Mouse (Mus musculus) neural tube, embryonic 13.5 days (tissue): Measurements from ENCODE around the gene Tmem235. TPM values are rescaled to one million over a fixed set of nuclear protein-coding genes. Genes with fewer than 3 reads are reported as not detected.

Experiments
- ATAC-seq: fragments of 200-750 bp; cut with Nextera tagmentation; 2 replicates; pipeline ENCODE4 v1.8.0; 2017; ENCODE audit warnings: low read depth, mild to moderate bottlenecking, moderate TSS enrichment, moderate library complexity
- H3K27ac ChIP-seq: fragments of 300-500 bp; sonication (generic); replicated peaks from 2 replicates; pipeline ENCODE4 v1.5.1; 2015; ENCODE audit warnings: moderate library complexity, mild to moderate bottlenecking, inconsistent platforms
- H3K27me3 ChIP-seq: fragments of 300-500 bp; sonication (generic); 2 replicates; pipeline ENCODE4 v1.6.1; 2015; ENCODE audit warnings: mild to moderate bottlenecking, inconsistent platforms
- H3K36me3 ChIP-seq: fragments of 300-500 bp; sonication (generic); 2 replicates; pipeline ENCODE4 v1.6.1; 2015; ENCODE audit warnings: mild to moderate bottlenecking, inconsistent platforms
- H3K4me1 ChIP-seq: fragments of 300-500 bp; sonication (generic); replicated peaks from 2 replicates; pipeline ENCODE4 v1.6.1; 2015; ENCODE audit warnings: inconsistent platforms
- H3K4me2 ChIP-seq: fragments of 300-500 bp; sonication (generic); 2 replicates; pipeline ENCODE4 v1.6.1; 2015; ENCODE audit warnings: inconsistent platforms, mild to moderate bottlenecking, moderate library complexity
- H3K4me3 ChIP-seq: fragments of 300-500 bp; sonication (generic); 2 replicates; pipeline ENCODE4 v1.5.1; 2015; ENCODE audit warnings: mild to moderate bottlenecking, inconsistent platforms
- H3K9ac ChIP-seq: fragments of 300-500 bp; sonication (generic); 2 replicates; pipeline ENCODE4 v1.6.1; 2015; ENCODE audit warnings: moderate library complexity, mild to moderate bottlenecking, inconsistent platforms
- H3K9me3 ChIP-seq: fragments of 300-500 bp; sonication (generic); 2 replicates; pipeline ENCODE4 v1.6.1; 2016; ENCODE audit warnings: inconsistent platforms
- WGBS: fragments of 180-500 bp; shearing (Covaris S2); methylation state at CpG from one replicate; pipeline ENCODE4 v1.1.7; 2015; 5-methylcytosine and 5-hydroxymethylcytosine counted together
- polyA plus RNA-seq: library from polyadenylated mRNA; unstranded; fragments of >200 nt; fragmentation: Nextera tagmentation; extraction: Ambion mirVana; gene quantifications from 2 replicates; pipeline ENCODE4 v1.2.1, GENCODE M21; 2015

Gene Tmem235
- polyA plus RNA-seq, 1 experiment from 2014 or later: not detected

DNA sequence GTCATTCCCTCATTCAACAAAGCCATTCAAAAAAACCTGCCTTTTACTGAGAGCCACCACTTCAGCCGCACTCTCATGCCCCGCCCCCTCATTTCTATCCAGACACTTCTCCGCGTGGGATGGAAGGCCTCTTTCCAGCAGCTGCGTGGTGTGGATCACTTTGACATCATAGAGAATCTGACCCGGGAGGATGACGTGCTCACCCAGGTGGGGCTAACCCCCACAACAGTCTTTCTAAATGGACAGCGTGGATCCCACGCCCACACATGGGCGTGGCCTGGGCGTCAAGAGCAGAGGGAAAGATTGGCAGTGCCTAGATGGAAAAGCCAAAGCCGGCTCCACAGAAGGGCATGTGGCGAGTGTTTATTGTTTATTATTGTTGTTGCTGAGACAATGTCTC, 24.2 kb upstream of the Tmem235 start:
- peaks cover 12% of the 10 kb centered on the region for H3K4me1 ChIP-seq
- 28% methylated on average over 13 of the region's 13 CpGs for WGBS
- H3K27ac ChIP-seq: no peak overlapping the region
- H3K4me2 ChIP-seq: peak overlapping the region; percentile 45
- H3K4me3 ChIP-seq: no peak overlapping the region; the same call in 1 of the 2 replicates
- H3K9me3 ChIP-seq: no peaks in the 10 kb centered on the region
- H3K27me3 ChIP-seq: no peaks in the 10 kb centered on the region
- no peak overlapping the region for H3K9ac ChIP-seq
- ATAC-seq: no peak
- no peaks in the 10 kb centered on the region for H3K36me3 ChIP-seq

DNA sequence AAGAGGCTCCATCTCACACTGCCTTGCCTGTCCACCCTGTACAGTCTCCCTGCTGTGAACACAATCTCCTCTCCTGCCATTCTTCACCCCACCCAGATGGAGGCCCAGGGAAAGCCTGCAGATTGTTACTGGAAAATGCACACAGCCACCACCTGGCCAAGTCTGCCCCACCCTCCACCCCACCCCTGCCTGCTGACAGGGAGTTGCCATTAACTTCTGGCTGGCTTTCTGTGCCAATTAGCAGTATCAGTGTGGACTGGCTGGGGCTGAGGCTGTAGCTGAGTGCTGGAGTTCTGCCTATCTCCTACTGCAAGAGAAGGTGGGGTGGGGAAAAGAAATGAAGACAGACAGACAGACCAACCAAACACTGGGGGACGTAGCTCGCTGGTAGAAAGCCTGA, 22.0 kb upstream of the Tmem235 start:
- Histone ChIP-seq H3K36me3 (no peaks in the 10 kb centered on the region), H3K9me3 (no peaks in the 10 kb centered on the region), H3K4me1 (0 out of 2 replicates have a peak, but pooled peaks cover 4% of the 10 kb centered on the region), H3K27me3 (no peaks in the 10 kb centered on the region), H3K4me2 (no peak overlapping the region), H3K9ac (no peak overlapping the region), H3K27ac (no peak overlapping the region), H3K4me3 (no peak overlapping the region)
- 77% methylated on average over 2 of the region's 2 CpGs for WGBS
- ATAC-seq: no peak

GRCm38 (mm10) chr11:117839021-117839420, 21.5 kb upstream of the Tmem235 start:
- Histone ChIP-seq H3K36me3 (no peaks in the 10 kb centered on the region), H3K9ac (no peak overlapping the region), H3K27ac (no peak overlapping the region), H3K4me1 (0 out of 2 replicates have a peak, but pooled peaks cover 4% of the 10 kb centered on the region), H3K4me3 (no peak overlapping the region), H3K27me3 (no peaks in the 10 kb centered on the region), H3K9me3 (no peaks in the 10 kb centered on the region), H3K4me2 (no peak overlapping the region)
- WGBS: 77% methylated on average over 1 of the region's 1 CpGs
- no peak for ATAC-seq

- no peaks in the 10 kb centered on the region for H3K36me3 ChIP-seq
- H3K27ac ChIP-seq: no peak overlapping the region
- 65% methylated on average over 1 of the region's 1 CpGs for WGBS
- no peak overlapping the region for H3K9ac ChIP-seq
- H3K9me3 ChIP-seq: no peaks in the 10 kb centered on the region
- no peak overlapping the region for H3K4me3 ChIP-seq
- no peak overlapping the region for H3K4me2 ChIP-seq
- H3K27me3 ChIP-seq: no peaks in the 10 kb centered on the region
- no peak for ATAC-seq
- 0 out of 2 replicates have a peak, but pooled peaks cover 4% of the 10 kb centered on the region for H3K4me1 ChIP-seq
Measured at GRCm38 (mm10) chr11:117840910-117841309, 19.6 kb upstream of the Tmem235 start.

- Histone ChIP-seq H3K9me3 (no peaks in the 10 kb centered on the region), H3K27me3 (no peaks in the 10 kb centered on the region), H3K36me3 (no peaks in the 10 kb centered on the region), H3K4me2 (no peak overlapping the region), H3K4me1 (peaks cover 9% of the 10 kb centered on the region), H3K27ac (no peak overlapping the region), H3K4me3 (no peak overlapping the region), H3K9ac (no peak overlapping the region)
- no peak for ATAC-seq
- WGBS: 86% methylated on average over 2 of the region's 2 CpGs
Measured at GRCm38 (mm10) chr11:117843434-117843833, 17.1 kb upstream of the Tmem235 start.

DNA sequence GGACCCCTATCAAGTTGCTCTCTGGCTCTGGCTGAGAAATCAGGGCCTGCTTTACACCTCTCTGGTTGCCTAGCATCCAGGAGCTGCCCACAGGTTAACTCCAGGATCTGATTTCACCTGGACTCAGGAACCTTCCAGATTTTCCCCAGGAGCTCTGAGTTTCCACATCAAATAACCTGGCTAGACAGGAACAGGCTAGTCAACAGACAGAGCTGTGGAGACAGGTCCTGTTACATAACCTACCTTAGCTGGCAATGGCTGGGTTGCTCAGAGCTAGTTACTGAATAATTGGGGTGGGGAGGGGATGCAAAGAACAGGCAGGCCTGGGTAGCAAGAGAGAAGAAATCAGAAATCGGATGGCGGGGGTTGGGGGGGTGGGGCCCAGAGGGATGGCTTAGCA, 15.6 kb upstream of the Tmem235 start:
- H3K4me3 ChIP-seq: no peak overlapping the region
- no peak overlapping the region for H3K9ac ChIP-seq
- H3K27ac ChIP-seq: no peak overlapping the region
- no peaks in the 10 kb centered on the region for H3K9me3 ChIP-seq
- 93% methylated on average over 2 of the region's 2 CpGs for WGBS
- no peak overlapping the region for H3K4me2 ChIP-seq
- H3K36me3 ChIP-seq: no peaks in the 10 kb centered on the region
- ATAC-seq: no peak
- no peaks in the 10 kb centered on the region for H3K27me3 ChIP-seq
- peaks cover 18% of the 10 kb centered on the region for H3K4me1 ChIP-seq

DNA sequence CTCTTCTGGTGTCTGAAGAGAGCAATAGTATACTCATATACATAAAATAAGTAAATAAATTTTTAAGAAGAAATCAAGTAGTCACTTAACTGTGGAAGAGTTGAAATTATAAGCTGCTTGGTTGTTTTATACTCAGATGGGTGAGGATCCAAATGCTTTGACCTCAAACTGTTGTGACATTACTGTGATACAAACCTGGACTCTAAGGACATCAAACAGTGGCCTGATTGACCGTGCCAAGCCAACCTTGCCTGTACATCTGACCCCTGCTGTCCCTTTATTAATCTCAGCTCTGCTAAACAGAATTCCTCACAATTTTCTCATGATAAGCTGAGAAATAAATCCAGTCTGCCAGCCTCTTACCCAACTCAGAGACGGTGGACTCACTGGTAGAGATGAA, 14.9 kb upstream of the Tmem235 start:
- H3K9ac ChIP-seq: no peak overlapping the region
- no peaks in the 10 kb centered on the region for H3K36me3 ChIP-seq
- 93% methylated on average over 2 of the region's 2 CpGs for WGBS
- H3K27me3 ChIP-seq: no peaks in the 10 kb centered on the region
- peaks cover 25% of the 10 kb centered on the region for H3K4me1 ChIP-seq
- no peak overlapping the region for H3K4me3 ChIP-seq
- no peak for ATAC-seq
- no peak overlapping the region for H3K27ac ChIP-seq
- H3K4me2 ChIP-seq: no peak overlapping the region
- no peaks in the 10 kb centered on the region for H3K9me3 ChIP-seq

DNA sequence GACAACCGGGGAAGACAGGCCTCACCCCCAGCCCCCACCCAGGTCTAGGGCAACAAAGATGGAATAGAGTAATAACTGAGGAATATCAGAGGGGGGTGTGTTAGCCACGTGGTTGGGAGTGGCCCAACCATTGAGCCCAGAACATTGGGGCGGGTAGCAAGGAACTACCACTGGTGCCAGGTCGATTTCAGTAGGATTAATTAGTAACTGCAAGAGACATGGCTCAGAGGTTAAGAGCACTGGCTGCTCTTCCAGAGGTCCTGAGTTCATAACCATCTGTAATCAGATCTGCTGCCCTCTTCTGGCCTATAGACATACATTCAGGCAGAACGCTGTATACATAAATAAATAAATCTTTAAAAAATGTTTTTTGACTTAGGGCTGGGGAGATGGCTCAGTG, 13.9 kb upstream of the Tmem235 start:
- no peak overlapping the region for H3K9ac ChIP-seq
- H3K36me3 ChIP-seq: no peaks in the 10 kb centered on the region
- no peak overlapping the region for H3K27ac ChIP-seq
- H3K4me2 ChIP-seq: no peak overlapping the region
- WGBS: 55% methylated on average over 5 of the region's 5 CpGs
- no peak overlapping the region for H3K4me3 ChIP-seq
- no peak for ATAC-seq
- H3K27me3 ChIP-seq: no peaks in the 10 kb centered on the region
- peaks cover 25% of the 10 kb centered on the region for H3K4me1 ChIP-seq
- no peaks in the 10 kb centered on the region for H3K9me3 ChIP-seq

DNA sequence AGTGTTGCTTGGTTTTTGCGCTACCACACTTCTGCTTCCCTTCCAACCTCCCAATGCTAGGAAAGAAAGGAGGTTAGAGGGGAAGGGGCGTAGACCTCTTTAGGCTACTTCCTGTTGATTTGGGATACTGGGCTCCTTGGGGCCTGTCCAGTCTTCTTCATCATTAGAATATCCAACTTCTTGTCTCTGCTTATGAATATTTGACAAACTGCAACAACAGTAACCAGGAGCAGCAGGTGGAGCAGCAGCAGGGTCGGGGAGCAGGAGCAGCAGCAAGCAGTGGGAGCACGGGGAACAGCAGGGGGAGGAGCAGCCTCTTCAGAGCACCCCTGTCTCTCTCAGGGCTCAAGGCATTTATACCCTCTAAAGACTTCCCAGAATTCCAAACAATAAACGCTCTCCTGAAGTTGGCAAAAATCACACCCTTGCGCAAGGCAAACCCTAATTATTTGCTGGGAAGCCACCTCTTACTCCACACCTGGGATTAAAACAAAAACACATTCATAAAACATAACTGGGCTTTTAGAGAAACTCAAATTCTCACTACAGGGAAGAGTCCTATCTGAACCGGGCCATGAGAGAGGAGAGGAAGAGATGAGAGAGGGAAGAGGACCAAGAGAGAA, 12.8 kb upstream of the Tmem235 start:
- Histone ChIP-seq H3K4me2 (peak overlapping the region; percentile 84), H3K4me1 (peaks cover 25% of the 10 kb centered on the region), H3K27me3 (no peaks in the 10 kb centered on the region), H3K27ac (peak overlapping the region; percentile 99), H3K36me3 (no peaks in the 10 kb centered on the region), H3K9me3 (no peaks in the 10 kb centered on the region), H3K9ac (peak overlapping the region; percentile 91), H3K4me3 (peak overlapping the region; percentile 65)
- 82% methylated on average over 7 of the region's 7 CpGs for WGBS
- ATAC-seq: no peak

DNA sequence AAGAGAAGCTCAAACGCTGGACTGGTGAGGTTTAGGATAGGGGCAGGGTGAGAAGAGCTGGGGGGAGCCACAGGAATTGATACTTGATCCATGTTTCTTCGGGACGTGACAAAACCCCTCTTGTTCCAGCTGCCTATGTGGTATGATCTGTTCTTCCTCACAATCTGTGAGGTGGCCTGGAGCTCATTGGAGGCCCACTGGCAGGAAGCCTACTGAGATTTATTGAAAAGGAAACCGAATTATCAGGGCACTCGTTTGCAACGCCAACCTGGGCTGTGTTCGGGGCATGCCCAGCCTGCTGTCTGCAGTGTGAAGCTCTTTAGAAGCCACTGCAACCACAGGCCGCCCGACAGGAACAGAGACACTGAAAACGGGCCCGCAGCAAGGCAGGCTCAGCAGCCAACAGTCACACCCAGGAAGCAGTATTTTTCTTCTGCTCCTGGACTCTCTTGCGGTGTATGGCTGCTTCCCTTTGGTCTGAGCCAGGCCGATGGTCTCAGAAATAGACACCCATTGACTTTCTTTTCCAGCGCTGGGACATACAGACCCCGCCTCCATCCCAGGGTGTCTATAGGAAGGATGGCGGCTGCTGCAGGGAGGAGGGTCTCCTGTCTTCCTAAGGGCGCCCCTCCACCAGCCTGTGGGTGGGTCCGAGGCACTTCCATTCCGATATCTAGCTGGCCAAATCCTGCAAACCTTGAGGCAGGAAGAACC, 12.1 kb upstream of the Tmem235 start:
- Histone ChIP-seq H3K27me3 (no peaks in the 10 kb centered on the region), H3K9me3 (no peaks in the 10 kb centered on the region), H3K9ac (peak overlapping the region; percentile 91), H3K4me3 (peak overlapping the region; percentile 65), H3K4me1 (peaks cover 25% of the 10 kb centered on the region), H3K36me3 (0 out of 2 replicates have a peak, but pooled peaks cover 6% of the 10 kb centered on the region), H3K27ac (peak overlapping the region; percentile 99), H3K4me2 (peak overlapping the region; percentile 84)
- WGBS: 10% methylated on average over 19 of the region's 19 CpGs
- peak; percentile 92 for ATAC-seq

DNA sequence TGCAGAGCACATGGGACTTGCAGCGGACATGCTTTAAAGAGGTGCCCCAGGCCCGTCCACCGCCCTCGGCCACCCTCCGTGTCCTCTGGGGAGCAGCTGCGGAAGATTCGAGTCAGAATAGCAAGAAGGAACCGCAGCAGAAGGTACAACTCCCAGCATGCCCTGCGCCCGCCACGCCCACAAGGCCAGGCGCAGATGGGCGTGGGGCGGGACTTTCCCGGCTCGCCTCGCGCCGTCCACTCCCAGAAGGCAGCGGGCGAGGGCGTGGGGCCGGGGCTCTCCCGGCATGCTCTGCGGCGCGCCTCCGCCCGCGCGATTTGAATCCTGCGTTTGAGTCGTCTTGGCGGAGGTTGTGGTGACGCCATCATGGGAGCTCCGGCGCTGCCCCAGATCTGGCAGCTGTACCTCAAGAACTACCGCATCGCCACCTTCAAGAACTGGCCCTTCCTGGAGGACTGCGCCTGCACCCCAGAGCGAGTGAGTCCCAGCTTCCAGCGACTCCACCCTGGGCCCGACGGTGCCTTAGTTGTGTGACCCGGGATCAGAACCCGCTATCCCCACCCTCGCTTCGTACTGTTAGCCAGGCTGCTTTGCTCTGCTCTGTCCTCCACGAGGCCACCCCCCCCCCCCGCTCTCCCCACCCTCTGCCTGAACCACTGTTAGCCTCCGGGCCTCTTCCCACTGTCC, 11.4 kb upstream of the Tmem235 start, which contains the start of gene Birc5:
Gene Birc5, plus strand, starts transcription at position 267 of the 687 bp plus-strand sequence.
- Histone ChIP-seq H3K36me3 (0 out of 2 replicates have a peak, but pooled peaks cover 8% of the 10 kb centered on the region), H3K4me2 (peak within 1 kb of the TSS; percentile 84), H3K9me3 (no peaks in the 10 kb centered on the region), H3K27ac (peak within 1 kb of the TSS; percentile 99), H3K4me3 (peak within 1 kb of the TSS; percentile 65), H3K27me3 (no peaks in the 10 kb centered on the region), H3K9ac (peak within 1 kb of the TSS; percentile 91), H3K4me1 (peaks cover 25% of the 10 kb centered on the region)
- WGBS: under 1% methylated on average over 51 of the region's 51 CpGs
- peak; percentile 94 for ATAC-seq

DNA sequence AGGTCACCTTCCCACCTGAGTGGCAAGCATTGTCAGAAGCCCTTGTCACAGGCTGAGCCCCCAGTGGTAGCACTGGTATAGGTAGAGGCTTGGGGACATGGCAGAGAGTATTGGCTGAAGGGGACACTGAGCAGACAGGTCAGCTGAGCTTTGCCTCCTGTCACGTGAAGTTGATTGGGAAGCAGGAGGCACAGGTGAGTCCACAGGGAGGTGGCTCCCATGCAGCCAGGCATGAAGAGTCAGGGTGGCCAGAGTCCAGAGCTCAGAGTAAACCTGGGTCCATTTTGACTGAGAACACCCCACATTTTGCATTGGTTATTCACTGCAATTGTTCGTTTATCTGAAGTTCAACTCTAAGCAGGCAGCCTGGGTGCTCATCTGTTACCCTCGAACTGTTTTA, 7.7 kb upstream of the Tmem235 start:
- Histone ChIP-seq H3K4me1 (peaks cover 22% of the 10 kb centered on the region), H3K9ac (no peak overlapping the region), H3K27ac (no peak overlapping the region), H3K9me3 (no peaks in the 10 kb centered on the region), H3K27me3 (no peaks in the 10 kb centered on the region), H3K4me3 (no peak overlapping the region), H3K36me3 (peaks cover 25% of the 10 kb centered on the region), H3K4me2 (no peak overlapping the region)
- 85% methylated on average over 3 of the region's 3 CpGs for WGBS
- no peak for ATAC-seq
